Mouse (Mus musculus): ENCODE measurements around the gene Ftl1. TPM values are rescaled to one million over a fixed set of nuclear protein-coding genes. Genes with fewer than 3 reads are reported as not detected.
"Not testable (repeated sequence)": the region's sequence is repeated elsewhere in the genome, so short reads cannot be mapped to it uniquely, and the experiment has no call there.

Gene Ftl1
- total RNA-seq (2021) = 100 to 1,000 TPM; 213 to 308 TPM
- polyA plus RNA-seq (2012; rRNA removed) = 505 and 903 TPM in 2 replicates
- long read RNA-seq, transcript Ftl1-201 (4 exons, 968 nt) = major isoform, 331 of 336 reads
- long read RNA-seq, partial matches to known transcripts = 0 of 336 reads
- long read RNA-seq, other reads (novel, unspliced or antisense) = 0 of 336 reads

- Histone ChIP-seq H3K9ac (ENCODE audit: low read depth, low read length) (peak within 1 kb of the TSS; percentile 72), H3K4me1 (ENCODE audit: control insufficient read depth, insufficient read depth, low read length) (peaks cover 15% of the 10 kb centered on the region), H3K36me3 (ENCODE audit: control insufficient read depth, insufficient read depth, low read length) (peaks cover 12% of the 10 kb centered on the region), H3K27ac (peak within 1 kb of the TSS; percentile 96), H3K4me3 (peak within 1 kb of the TSS; percentile 59)
- H3K27me3 ChIP-seq (ENCODE audit: control insufficient read depth, insufficient read depth, low read length); H3K79me2 ChIP-seq (replicated peaks; ENCODE audit: control insufficient read depth, insufficient read depth, low read length): not testable (repeated sequence)
- WGBS = 1% methylated on average over 33 of the region's 37 CpGs
- intact Hi-C loops (cut with DNase I) = loop anchor here (1.0 to 10.0 kb wide), 3 partner anchors 25 to 345 kb away; partner anchors contain the start of gene Gys1
- TF ChIP-seq EP300 (IDR thresholded peaks at IDR 0.05; ENCODE audit: insufficient read depth, low read depth, low read length) (0 out of 2 replicates have a peak, but pooled peaks have one; percentile 18), POLR2A (IDR thresholded peaks at IDR 0.05; ENCODE audit: insufficient read depth, low read depth, low read length) (peak; percentile 98)
- DNase-seq = peak; percentile 94 to 98
Measured at GRCm38 (mm10) chr7:45459564-45460140, at the start of gene Ftl1. Gene Ftl1 (minus strand): TSS chr7:45459884.

DNA sequence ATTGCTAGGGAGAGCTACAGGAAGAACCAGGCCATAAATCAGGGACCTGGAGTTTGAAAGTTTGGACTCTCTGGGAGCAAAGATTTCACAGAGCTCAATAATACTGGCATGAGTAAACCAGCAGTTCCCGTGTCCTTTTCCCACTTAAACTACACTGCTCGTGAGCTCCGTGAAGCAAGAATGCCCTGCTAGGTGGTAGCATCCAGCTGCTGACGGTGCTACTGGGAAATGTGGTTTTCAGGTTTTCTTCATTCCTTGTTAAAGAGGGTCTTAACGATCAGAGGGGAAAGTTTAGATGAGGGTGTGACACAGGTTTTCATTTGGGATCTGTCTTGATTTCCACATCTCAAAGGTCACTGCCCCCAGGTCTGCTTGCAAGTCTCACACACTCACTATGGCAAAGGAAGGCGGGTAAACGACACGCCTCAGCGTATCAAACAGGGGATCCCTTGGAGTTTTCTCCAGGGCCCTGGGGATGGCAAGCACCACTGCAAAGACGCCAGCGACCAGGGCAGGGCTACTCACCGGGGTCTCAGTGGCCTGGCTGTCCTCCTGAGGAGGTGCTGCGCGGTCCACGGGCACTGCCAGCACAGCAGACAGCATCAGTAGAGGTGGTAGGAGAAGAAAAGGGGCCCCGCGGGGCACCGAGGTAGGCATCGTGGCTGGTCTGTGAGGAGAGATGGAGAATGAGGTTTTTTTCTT lies 49.6 kb upstream of the Ftl1 start:
- Histone ChIP-seq H3K27ac (peak overlapping the region; percentile 96), H3K9ac (ENCODE audit: low read depth, low read length) (peak overlapping the region; percentile 95), H3K27me3 (ENCODE audit: control insufficient read depth, insufficient read depth, low read length) (no peaks in the 10 kb centered on the region), H3K4me1 (ENCODE audit: control insufficient read depth, insufficient read depth, low read length) (peaks cover 3% of the 10 kb centered on the region), H3K4me3 (peak overlapping the region; percentile 77), H3K79me2 (replicated peaks; ENCODE audit: control insufficient read depth, insufficient read depth, low read length) (no peaks in the 10 kb centered on the region), H3K36me3 (ENCODE audit: control insufficient read depth, insufficient read depth, low read length) (no peaks in the 10 kb centered on the region; the same call in 1 of the 2 replicates)
- DNase-seq = no peak
- intact Hi-C loops (cut with DNase I) = loop anchor here (2.0 kb wide), 1 partner anchor 15 kb away; no protein-coding TSS in a partner anchor
- TF ChIP-seq CTCF (IDR thresholded peaks at IDR 0.05) (no peak), POLR2A (IDR thresholded peaks at IDR 0.05; ENCODE audit: insufficient read depth, low read depth, low read length) (no peak), EP300 (IDR thresholded peaks at IDR 0.05; ENCODE audit: insufficient read depth, low read depth, low read length) (no peak)
- WGBS = 32% methylated on average over 19 of the region's 19 CpGs

GRCm38 (mm10) chr7:45508561-45508960 lies 48.9 kb upstream of the Ftl1 start:
- Histone ChIP-seq H3K79me2 (replicated peaks; ENCODE audit: control insufficient read depth, insufficient read depth, low read length) (no peaks in the 10 kb centered on the region), H3K9ac (ENCODE audit: low read depth, low read length) (no peak overlapping the region), H3K4me1 (ENCODE audit: control insufficient read depth, insufficient read depth, low read length) (peaks cover 3% of the 10 kb centered on the region), H3K4me3 (no peak overlapping the region), H3K27ac (no peak overlapping the region), H3K36me3 (ENCODE audit: control insufficient read depth, insufficient read depth, low read length) (no peaks in the 10 kb centered on the region; the same call in 1 of the 2 replicates), H3K27me3 (ENCODE audit: control insufficient read depth, insufficient read depth, low read length) (no peaks in the 10 kb centered on the region)
- intact Hi-C loops (cut with DNase I) = loop anchor here (2.0 kb wide), 1 partner anchor 14 kb away; no protein-coding TSS in a partner anchor
- TF ChIP-seq CTCF (IDR thresholded peaks at IDR 0.05) (no peak), EP300 (IDR thresholded peaks at IDR 0.05; ENCODE audit: insufficient read depth, low read depth, low read length) (no peak), POLR2A (IDR thresholded peaks at IDR 0.05; ENCODE audit: insufficient read depth, low read depth, low read length) (no peak)
- no peak for DNase-seq
- 85% methylated on average over 6 of the region's 6 CpGs for WGBS

DNA sequence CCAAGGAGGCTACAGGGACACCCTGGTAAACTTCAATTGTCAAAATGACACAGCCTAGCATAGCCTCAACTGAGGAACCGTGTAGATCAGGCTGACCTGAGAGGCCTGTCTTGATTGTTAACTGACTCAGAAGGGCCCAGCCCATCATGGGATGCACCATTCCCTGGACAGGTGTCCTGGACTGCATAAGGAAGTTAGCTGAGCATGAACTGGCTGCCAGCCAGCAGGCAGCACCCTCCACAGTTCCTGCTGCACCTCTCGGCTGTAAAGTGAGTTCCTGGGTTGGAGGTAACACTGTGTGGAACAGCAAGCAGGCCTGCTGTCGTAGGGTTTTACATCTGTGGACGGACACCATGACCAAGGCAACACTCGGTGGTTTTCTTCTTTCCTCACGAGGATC lies 47.9 kb upstream of the Ftl1 start:
- no peak overlapping the region for H3K4me3 ChIP-seq
- no peaks in the 10 kb centered on the region; the same call in 1 of the 2 replicates for H3K36me3 ChIP-seq (ENCODE audit: control insufficient read depth, insufficient read depth, low read length)
- no peak overlapping the region for H3K9ac ChIP-seq (ENCODE audit: low read depth, low read length)
- WGBS = 88% methylated on average over 6 of the region's 6 CpGs
- no peak overlapping the region for H3K27ac ChIP-seq
- intact Hi-C loops (cut with DNase I) = no loop called here
- no peaks in the 10 kb centered on the region for H3K27me3 ChIP-seq (ENCODE audit: control insufficient read depth, insufficient read depth, low read length)
- H3K79me2 ChIP-seq (replicated peaks; ENCODE audit: control insufficient read depth, insufficient read depth, low read length) = no peaks in the 10 kb centered on the region
- no peak for TF ChIP-seq CTCF (IDR thresholded peaks at IDR 0.05)
- TF ChIP-seq POLR2A (IDR thresholded peaks at IDR 0.05; ENCODE audit: insufficient read depth, low read depth, low read length) = no peak
- TF ChIP-seq EP300 (IDR thresholded peaks at IDR 0.05; ENCODE audit: insufficient read depth, low read depth, low read length) = no peak
- no peak for DNase-seq
- peaks cover 3% of the 10 kb centered on the region for H3K4me1 ChIP-seq (ENCODE audit: control insufficient read depth, insufficient read depth, low read length)

GRCm38 (mm10) chr7:45498427-45498826 lies 38.7 kb upstream of the Ftl1 start:
- Histone ChIP-seq H3K79me2 (replicated peaks; ENCODE audit: control insufficient read depth, insufficient read depth, low read length) (no peaks in the 10 kb centered on the region), H3K27ac (no peak overlapping the region), H3K36me3 (ENCODE audit: control insufficient read depth, insufficient read depth, low read length) (no peaks in the 10 kb centered on the region), H3K27me3 (ENCODE audit: control insufficient read depth, insufficient read depth, low read length) (no peaks in the 10 kb centered on the region), H3K4me1 (ENCODE audit: control insufficient read depth, insufficient read depth, low read length) (peaks cover under 1% of the 10 kb centered on the region; the same call in 1 of the 2 replicates), H3K9ac (ENCODE audit: low read depth, low read length) (no peak overlapping the region), H3K4me3 (no peak overlapping the region)
- 99% methylated on average over 6 of the region's 6 CpGs for WGBS
- intact Hi-C loops (cut with DNase I) = no loop called here
- no peak for TF ChIP-seq CTCF (IDR thresholded peaks at IDR 0.05)
- TF ChIP-seq POLR2A (IDR thresholded peaks at IDR 0.05; ENCODE audit: insufficient read depth, low read depth, low read length) = no peak
- no peak for TF ChIP-seq EP300 (IDR thresholded peaks at IDR 0.05; ENCODE audit: insufficient read depth, low read depth, low read length)
- no peak for DNase-seq
